Mouse (Mus musculus) gastrocnemius, adult 2 months (tissue): ENCODE measurements around the gene Olfr1122. TPM values are rescaled to one million over a fixed set of nuclear protein-coding genes. Genes with fewer than 3 reads are reported as not detected.
"Not testable (repeated sequence)": the region's sequence is repeated elsewhere in the genome, so short reads cannot be mapped to it uniquely, and the experiment has no call there.

Experiments used
- DNase-seq: peaks from one replicate; pipeline ENCODE4 v3.0.0; 2022
- H3K27ac ChIP-seq: fragments of 200-600 bp; 2 replicates; pipeline ENCODE4 v1.8.1; 2022; ENCODE audit warnings: mild to moderate bottlenecking
- H3K4me3 ChIP-seq: fragments of 200-600 bp; 2 replicates; pipeline ENCODE4 v1.8.1; 2022; ENCODE audit warnings: mild to moderate bottlenecking, moderate library complexity
- CTCF ChIP-seq: fragments of 200-600 bp; IDR thresholded peaks from 2 replicates; pipeline ENCODE4 v1.8.1; 2022; ENCODE audit warnings: antibody characterized with exemption, mild to moderate bottlenecking, moderate library complexity
- intact Hi-C: fragments of 180-260 bp; cut with DNase I; formaldehyde crosslinking; loops from one replicate; pipeline ENCODE4 v1.15.1; 2025
- long read RNA-seq, 2 experiments: library from polyadenylated mRNA; stranded (forward); transcript quantifications; one replicate each; pipeline ENCODE4 v2.0.0; 2021
- total RNA-seq, 2 experiments: library from RNA; stranded (reverse); gene quantifications; 2 replicates each; pipeline ENCODE4 v1.2.3; 2021

Olfr1122 gene
- not detected for total RNA-seq
- long read RNA-seq, experiment 1: 0 reads
- long read RNA-seq, experiment 2: 0 reads

DNA sequence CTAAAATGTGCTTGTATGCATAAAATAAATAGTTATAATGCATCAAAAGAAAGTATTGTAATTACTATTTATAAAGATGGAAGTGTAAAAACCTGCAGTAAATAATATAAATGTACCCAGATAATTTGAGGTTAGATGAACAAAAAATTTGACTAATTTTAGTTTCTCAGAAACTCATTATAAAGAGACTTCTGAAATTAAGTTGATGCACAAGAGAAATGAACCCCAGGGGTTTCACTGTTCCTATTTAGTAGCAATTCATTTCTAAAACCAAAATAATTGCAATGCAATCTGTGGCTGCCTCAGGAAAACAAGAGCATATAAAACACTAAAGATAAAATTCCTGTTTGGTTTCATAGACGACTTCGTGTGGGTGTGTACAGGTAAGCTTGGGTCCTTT, at the start of gene Olfr1122:
TSS of gene Olfr1122 (plus strand) at position 301 of the 400 bp plus-strand sequence.
- intact Hi-C loops: no loop called here
- DNase-seq: no peak
- no peak for TF ChIP-seq CTCF
- Histone ChIP-seq H3K27ac (no peak within 1 kb of the TSS), H3K4me3 (no peak within 1 kb of the TSS)

GRCm38 (mm10) chr2:87354515-87354914, 31.1 kb upstream of the Olfr1122 start, which contains the start of gene Olfr1120:
Olfr1120 (plus strand) TSS chr2:87354815.
- intact Hi-C loops: no loop called here
- TF ChIP-seq CTCF: no peak
- no peak within 1 kb of the TSS for H3K27ac ChIP-seq
- DNase-seq: no peak
- no peak within 1 kb of the TSS for H3K4me3 ChIP-seq

GRCm38 (mm10) chr2:87360121-87360520, 25.5 kb upstream of the Olfr1122 start:
- intact Hi-C loops, DNase-seq, H3K27ac ChIP-seq, H3K4me3 ChIP-seq: not testable (repeated sequence)

GRCm38 (mm10) chr2:87369595-87369994, 16.1 kb upstream of the Olfr1122 start, which contains the start of gene Olfr1121:
Olfr1121 (plus strand) TSS chr2:87369895.
- Histone ChIP-seq H3K4me3 (no peak within 1 kb of the TSS), H3K27ac (no peak within 1 kb of the TSS)
- intact Hi-C loops: no loop called here
- DNase-seq: no peak
- no peak for TF ChIP-seq CTCF

- intact Hi-C loops: no loop called here
- no peak for DNase-seq
- Histone ChIP-seq H3K27ac (no peak overlapping the region), H3K4me3 (no peak overlapping the region)
- no peak for TF ChIP-seq CTCF
Observed at GRCm38 (mm10) chr2:87371726-87372125, 13.9 kb upstream of the Olfr1122 start.

- H3K4me3 ChIP-seq: no peak overlapping the region
- intact Hi-C loops: no loop called here
- H3K27ac ChIP-seq: no peak overlapping the region
- no peak for TF ChIP-seq CTCF
- no peak for DNase-seq
Observed at GRCm38 (mm10) chr2:87383935-87384334, 1.7 kb upstream of the Olfr1122 start.

DNA sequence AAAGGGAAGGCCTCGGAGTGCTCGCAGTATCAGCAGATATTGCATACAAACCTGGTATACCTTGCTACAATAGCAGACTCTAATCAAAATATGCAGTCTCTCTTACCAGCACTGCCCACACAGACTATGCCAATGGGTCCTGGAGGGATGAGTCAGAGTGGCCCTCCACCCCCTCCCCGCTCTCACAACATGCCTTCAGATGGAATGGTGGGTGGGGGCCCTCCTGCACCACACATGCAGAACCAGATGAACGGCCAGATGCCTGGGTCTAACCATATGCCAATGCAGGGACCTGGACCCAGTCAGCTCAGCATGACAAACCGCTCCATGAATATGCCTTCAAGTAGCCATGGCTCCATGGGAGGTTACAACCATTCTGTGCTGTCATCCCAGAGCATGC, 8.0 kb downstream of the Olfr1122 start:
- intact Hi-C loops, DNase-seq, H3K4me3 ChIP-seq, H3K27ac ChIP-seq: not testable (repeated sequence)

- H3K4me3 ChIP-seq, DNase-seq, H3K27ac ChIP-seq, intact Hi-C loops: not testable (repeated sequence)
Observed at GRCm38 (mm10) chr2:87394686-87395085, 9.0 kb downstream of the Olfr1122 start.

GRCm38 (mm10) chr2:87416335-87416734, 30.7 kb downstream of the Olfr1122 start, which contains the start of gene Olfr1123:
Olfr1123 (plus strand) TSS chr2:87416635.
- Histone ChIP-seq H3K27ac (no peak within 1 kb of the TSS), H3K4me3 (no peak within 1 kb of the TSS)
- intact Hi-C loops: no loop called here
- no peak for TF ChIP-seq CTCF
- DNase-seq: no peak

GRCm38 (mm10) chr2:87429975-87430374, 44.3 kb downstream of the Olfr1122 start, which contains the start of gene Olfr1124:
Olfr1124 (plus strand) TSS chr2:87430275.
- intact Hi-C loops: no loop called here
- DNase-seq: no peak
- no peak within 1 kb of the TSS for H3K27ac ChIP-seq
- no peak for TF ChIP-seq CTCF
- H3K4me3 ChIP-seq: no peak within 1 kb of the TSS

GRCm38 (mm10) chr2:87437731-87438130, 52.1 kb downstream of the Olfr1122 start:
- Histone ChIP-seq H3K27ac (no peak overlapping the region), H3K4me3 (no peak overlapping the region)
- DNase-seq: no peak
- TF ChIP-seq CTCF: no peak
- intact Hi-C loops: no loop called here

Other genes with a start within 250 kb of the Olfr1122 start
- not detected for gene Olfr1110, start 245.5 kb upstream of the Olfr1122 start, total RNA-seq
- gene Olfr1111, start 233.2 kb upstream of the Olfr1122 start, total RNA-seq: not detected
- gene Olfr1112, start 198.1 kb upstream of the Olfr1122 start, total RNA-seq: not detected
- not detected for gene Olfr1113, start 176.9 kb upstream of the Olfr1122 start, total RNA-seq
- gene Olfr1115, start 137.8 kb upstream of the Olfr1122 start, total RNA-seq: not detected
- gene Olfr1116, start 118.3 kb upstream of the Olfr1122 start, total RNA-seq: not detected
- gene Olfr1118, start 78.3 kb upstream of the Olfr1122 start, total RNA-seq: not detected
- not detected for gene Olfr1120, start 31.0 kb upstream of the Olfr1122 start, total RNA-seq
- gene Olfr1121, start 16.0 kb upstream of the Olfr1122 start, total RNA-seq: not detected
- gene Olfr1123, start 30.8 kb downstream of the Olfr1122 start, total RNA-seq: not detected
- gene Olfr1124, start 44.4 kb downstream of the Olfr1122 start, total RNA-seq: not detected
- not detected for gene Olfr1126, start 68.1 kb downstream of the Olfr1122 start, total RNA-seq
- not detected for gene Pramel7, start 111.2 kb downstream of the Olfr1122 start, total RNA-seq
- not detected for gene Pramel6, start 120.7 kb downstream of the Olfr1122 start, total RNA-seq
- gene Olfr153, start 145.9 kb downstream of the Olfr1122 start, total RNA-seq: not detected
- not detected for gene Olfr1128, start 159.7 kb downstream of the Olfr1122 start, total RNA-seq
- not detected for gene Olfr1129, start 188.1 kb downstream of the Olfr1122 start, total RNA-seq
- not detected for gene Olfr1130, start 220.4 kb downstream of the Olfr1122 start, total RNA-seq
- not detected for gene Olfr1131, start 241.3 kb downstream of the Olfr1122 start, total RNA-seq